Mouse (Mus musculus) cerebral cortex, adult 2 months (tissue): ENCODE results near the gene Esp22.

Experiments
- WGBS: fragments of 180-500 bp; shearing (Covaris S2); methylation state at CpG from one replicate; pipeline ENCODE4 v1.1.7; 2018; 5-methylcytosine and 5-hydroxymethylcytosine counted together

Gene Esp22

GRCm38 (mm10) chr17:39095034-39095433 lies at the start of gene Esp22:
Gene Esp22 (plus strand): TSS chr17:39095334.
- WGBS: 98% methylated on average over 1 of the region's 1 CpGs

- 31% methylated on average over 1 of the region's 1 CpGs for WGBS
Observed at GRCm38 (mm10) chr17:39076937-39077336, 18.2 kb upstream of the Esp22 start, which contains the start of gene Esp23. Gene Esp23 (minus strand): TSS chr17:39077037.

GRCm38 (mm10) chr17:39107126-39107525 lies 12.0 kb downstream of the Esp22 start:
- WGBS: 73% methylated on average over 11 of the region's 11 CpGs

GRCm38 (mm10) chr17:39129156-39129555 lies 34.0 kb downstream of the Esp22 start:
- 77% methylated on average over 12 of the region's 12 CpGs for WGBS
